Comparison of ENCODE assay signal across 14 mouse cellular contexts in genomic region chr6:122512914-122513878, GRCm38 (mm10). TPM values are rescaled to one million over a fixed set of nuclear protein-coding genes. Genes with fewer than 3 reads are reported as not detected.
DNase-seq lines count a peak whose midpoint lies in the region; ATAC-seq and TF ChIP-seq lines count a peak whose summit lies in the region.
"Had no signal": no experiment of that assay in that cellular context is flagged by ENCODE, and none has a peak within 500 bp of the region (broad histone marks: within the 10 kb centered on the region; RNA-seq: fewer than 3 reads in every experiment).

No protein-coding gene starts in this region.

- no peaks in the 10 kb centered on the region for H3K36me3 ChIP-seq in limb, embryonic 14.5 days (ENCODE audit: control insufficient read depth, insufficient read depth, low read length)
- no peaks in the 10 kb centered on the region for H3K36me3 ChIP-seq in limb, embryonic 10.5 days
- no peaks in the 10 kb centered on the region for H3K36me3 ChIP-seq in heart, embryonic 12.5 days
- H3K36me3 ChIP-seq: limb, embryonic 12.5 days had no signal

- no peak overlapping the region for H3K4me3 ChIP-seq in limb, embryonic 14.5 days (replicated peaks; ENCODE audit: low read length)
- H3K4me3 ChIP-seq in limb, embryonic 10.5 days: no peak overlapping the region
- H3K4me3 ChIP-seq in heart, embryonic 12.5 days: no peak overlapping the region
- H3K4me3 ChIP-seq: limb, embryonic 12.5 days had no signal

- WGBS in limb, embryonic 14.5 days: 62% methylated on average over 12 of the region's 12 CpGs
- 67% methylated on average over 12 of the region's 12 CpGs for WGBS in limb, embryonic 10.5 days
- 47% methylated on average over 12 of the region's 12 CpGs for WGBS in heart, embryonic 12.5 days

- H3K9me3 ChIP-seq in limb, embryonic 14.5 days (ENCODE audit: control insufficient read depth, low read length): no peaks in the 10 kb centered on the region
- no peaks in the 10 kb centered on the region for H3K9me3 ChIP-seq in limb, embryonic 10.5 days (replicated peaks)
- H3K9me3 ChIP-seq in heart, embryonic 12.5 days (replicated peaks): no peaks in the 10 kb centered on the region
- H3K9me3 ChIP-seq: limb, embryonic 12.5 days had no signal

- H3K4me2 ChIP-seq in limb, embryonic 14.5 days (replicated peaks; ENCODE audit: low read depth, low read length, severe bottlenecking): no peak overlapping the region
- peak overlapping the region; percentile 8; the same call in 1 of the 2 replicates for H3K4me2 ChIP-seq in heart, embryonic 12.5 days
- H3K4me2 ChIP-seq: limb, embryonic 12.5 days had no signal

- no peak for DNase-seq in limb, embryonic 14.5 days (ENCODE audit: low spot score)
- DNase-seq in limb, embryonic 10.5 days (ENCODE audit: low spot score): no peak
- DNase-seq in ZHBTc4 (ENCODE audit: low read depth, low spot score) (peak; percentile 26), MN1 (ENCODE audit: low spot score) (no peak)
- peak; percentile 74 for DNase-seq in skeletal muscle tissue, adult 2 months (ENCODE audit: low read depth, low spot score)
- DNase-seq in frontal cortex, postnatal 14 days (ENCODE audit: low spot score in 2 of 2): no peak
- DNase-seq: adrenal gland, postnatal 14 days; cerebellum, postnatal 36 days; kidney, postnatal 10 days; right cerebral cortex, adult 18-20 months; thymus, postnatal 14 days had no signal

- ATAC-seq in limb, embryonic 14.5 days (ENCODE audit: low FRiP score, low read depth): no peak
- ATAC-seq in heart, embryonic 12.5 days (ENCODE audit: insufficient number of reproducible peaks, low FRiP score): peak; percentile 43; the same call in 1 of the 2 replicates
- ATAC-seq: forebrain, embryonic 14.5 days had no signal

- TF ChIP-seq POLR2A in limb, embryonic 14.5 days (IDR thresholded peaks at IDR 0.05; ENCODE audit: borderline replicate concordance, extremely low read depth, insufficient read depth, insufficient read length): no peak

- no peaks in the 10 kb centered on the region for H3K4me1 ChIP-seq in limb, embryonic 14.5 days (ENCODE audit: control insufficient read depth, insufficient read depth, low read length)
- H3K4me1 ChIP-seq in limb, embryonic 10.5 days: no peaks in the 10 kb centered on the region
- H3K4me1 ChIP-seq in heart, embryonic 12.5 days (replicated peaks): peaks cover 10% of the 10 kb centered on the region; the same call in 1 of the 2 replicates
- H3K4me1 ChIP-seq: limb, embryonic 12.5 days had no signal

- H3K27ac ChIP-seq in limb, embryonic 14.5 days (replicated peaks; ENCODE audit: low read depth, low read length): 0 out of 2 replicates have a peak overlapping the region, but pooled peaks have one; percentile 5
- no peak overlapping the region for H3K27ac ChIP-seq in limb, embryonic 10.5 days
- no peak overlapping the region for H3K27ac ChIP-seq in heart, embryonic 12.5 days (ENCODE audit: poor library complexity, severe bottlenecking)
- H3K27ac ChIP-seq: limb, embryonic 12.5 days had no signal

- H3K9ac ChIP-seq in limb, embryonic 14.5 days (ENCODE audit: low read depth, low read length, severe bottlenecking): no peak overlapping the region
- H3K9ac ChIP-seq in heart, embryonic 12.5 days: no peak overlapping the region
- H3K9ac ChIP-seq: limb, embryonic 12.5 days had no signal

- no peaks in the 10 kb centered on the region for H3K27me3 ChIP-seq in limb, embryonic 14.5 days (ENCODE audit: control insufficient read depth, insufficient read depth, low read length)
- H3K27me3 ChIP-seq in limb, embryonic 10.5 days (ENCODE audit: low read depth, poor library complexity, severe bottlenecking): no peaks in the 10 kb centered on the region
- no peaks in the 10 kb centered on the region for H3K27me3 ChIP-seq in heart, embryonic 12.5 days (replicated peaks)
- H3K27me3 ChIP-seq: limb, embryonic 12.5 days had no signal

RNA-seq across cellular contexts. Expression of gene Mfap5, which starts 7.6 kb away (rescaled TPM):
- 19.3 and 33.5 TPM in 2 replicates for polyA plus RNA-seq in limb, embryonic 14.5 days (2012; rRNA removed)
- polyA plus RNA-seq in limb, embryonic 14.5 days (2014; fragmentation: Nextera tagmentation; extraction: Ambion mirVana): 35.6 and 47.3 TPM in 2 replicates
- polyA plus RNA-seq in limb, embryonic 10.5 days (2016; fragmentation: Nextera tagmentation; extraction: Ambion mirVana): 0.30 and 0.51 TPM in 2 replicates
- polyA plus RNA-seq in heart, embryonic 12.5 days (2016; fragmentation: Nextera tagmentation; extraction: Ambion mirVana): 9.3 and 9.8 TPM in 2 replicates

RNA-seq across cellular contexts. Expression of gene Rimklb, which starts 14.6 kb away (rescaled TPM):
- 28.4 and 43.3 TPM in 2 replicates for polyA plus RNA-seq in limb, embryonic 14.5 days (2012; rRNA removed)
- polyA plus RNA-seq in limb, embryonic 14.5 days (2014; fragmentation: Nextera tagmentation; extraction: Ambion mirVana): 18.2 and 27.2 TPM in 2 replicates
- 39.4 and 49.3 TPM in 2 replicates for polyA plus RNA-seq in limb, embryonic 10.5 days (2016; fragmentation: Nextera tagmentation; extraction: Ambion mirVana)
- polyA plus RNA-seq in heart, embryonic 12.5 days (2016; fragmentation: Nextera tagmentation; extraction: Ambion mirVana): 7.3 and 8.7 TPM in 2 replicates

RNA-seq across cellular contexts. Expression of gene Aicda, which starts 40.4 kb away (rescaled TPM):
- 0.23 TPM in 2 replicates for polyA plus RNA-seq in limb, embryonic 14.5 days (2012; rRNA removed)
- polyA plus RNA-seq in limb, embryonic 14.5 days (2014; fragmentation: Nextera tagmentation; extraction: Ambion mirVana): 0.19 and 0.50 TPM in 2 replicates
- 0.28 TPM in 1 of 2 replicates, not detected in the other for polyA plus RNA-seq in limb, embryonic 10.5 days (2016; fragmentation: Nextera tagmentation; extraction: Ambion mirVana)
- polyA plus RNA-seq in heart, embryonic 12.5 days (2016; fragmentation: Nextera tagmentation; extraction: Ambion mirVana): not detected in 2 replicates

Comparison
In these comparisons a context has a peak if more than half of its experiments do, and no peak if none do; other contexts are left out.
1. DNase-seq: peak in ZHBTc4 (single experiment) and skeletal muscle tissue, adult 2 months (single experiment); none in limb, embryonic 14.5 days (single experiment), limb, embryonic 10.5 days (single experiment), MN1 (single experiment) and frontal cortex, postnatal 14 days (0 of 2).